Mouse (Mus musculus) hindbrain, embryonic 12.5 days (tissue): ENCODE measurements around the gene Snap25. TPM values are rescaled to one million over a fixed set of nuclear protein-coding genes. Genes with fewer than 3 reads are reported as not detected.

ENCODE experiments used
- ATAC-seq: fragments of 200-750 bp; cut with Nextera tagmentation; 2 replicates; pipeline ENCODE4 v1.8.0; 2017; ENCODE audit warnings: moderate TSS enrichment; ENCODE audit not compliant: low FRiP score
- H3K27ac ChIP-seq: fragments of 300-500 bp; sonication (generic); 2 replicates; pipeline ENCODE4 v1.5.1; 2016; ENCODE audit warnings: mild to moderate bottlenecking
- H3K27me3 ChIP-seq: fragments of 300-500 bp; sonication (generic); 2 replicates; pipeline ENCODE4 v1.6.1; 2016; ENCODE audit warnings: mild to moderate bottlenecking
- H3K36me3 ChIP-seq: fragments of 300-500 bp; sonication (generic); 2 replicates; pipeline ENCODE4 v1.6.1; 2016; ENCODE audit warnings: mild to moderate bottlenecking
- H3K4me1 ChIP-seq: fragments of 300-500 bp; sonication (generic); 2 replicates; pipeline ENCODE4 v1.6.1; 2016
- H3K4me2 ChIP-seq: fragments of 300-500 bp; sonication (generic); replicated peaks from 2 replicates; pipeline ENCODE4 v1.6.1; 2016; ENCODE audit warnings: mild to moderate bottlenecking
- H3K4me3 ChIP-seq: fragments of 300-500 bp; sonication (generic); 2 replicates; pipeline ENCODE4 v1.5.1; 2016; ENCODE audit warnings: mild to moderate bottlenecking
- H3K9ac ChIP-seq: fragments of 300-500 bp; sonication (generic); 2 replicates; pipeline ENCODE4 v1.6.1; 2016; ENCODE audit warnings: mild to moderate bottlenecking, moderate library complexity
- H3K9me3 ChIP-seq: fragments of 300-500 bp; sonication (generic); replicated peaks from 2 replicates; pipeline ENCODE4 v1.6.1; 2016; ENCODE audit warnings: mild to moderate bottlenecking
- WGBS: fragments of 180-500 bp; shearing (Covaris S2); methylation state at CpG from one replicate; pipeline ENCODE4 v1.1.7; 2016; 5-methylcytosine and 5-hydroxymethylcytosine counted together
- polyA plus RNA-seq: library from polyadenylated mRNA; unstranded; fragments of >200 nt; fragmentation: Nextera tagmentation; extraction: Ambion mirVana; gene quantifications from 2 replicates; pipeline ENCODE4 v1.2.1, GENCODE M21; 2016

Gene Snap25
- polyA plus RNA-seq, 1 experiment from 2014 or later = 56.9 TPM

GRCm38 (mm10) chr2:136788379-136788778, 75.1 kb downstream of the Snap25 start:
- no peak overlapping the region for H3K4me3 ChIP-seq
- no peak overlapping the region for H3K4me2 ChIP-seq
- H3K27ac ChIP-seq = no peak overlapping the region
- ATAC-seq = no peak
- H3K36me3 ChIP-seq = no peaks in the 10 kb centered on the region
- 72% methylated on average over 4 of the region's 4 CpGs for WGBS
- H3K9ac ChIP-seq = no peak overlapping the region
- H3K27me3 ChIP-seq = no peaks in the 10 kb centered on the region
- H3K9me3 ChIP-seq = no peaks in the 10 kb centered on the region
- no peaks in the 10 kb centered on the region for H3K4me1 ChIP-seq

GRCm38 (mm10) chr2:136796518-136796917, 83.3 kb downstream of the Snap25 start:
- Histone ChIP-seq H3K9ac (no peak overlapping the region), H3K9me3 (no peaks in the 10 kb centered on the region), H3K4me3 (no peak overlapping the region), H3K4me1 (no peaks in the 10 kb centered on the region), H3K4me2 (no peak overlapping the region), H3K36me3 (no peaks in the 10 kb centered on the region), H3K27ac (no peak overlapping the region), H3K27me3 (no peaks in the 10 kb centered on the region)
- 84% methylated on average over 1 of the region's 1 CpGs for WGBS
- ATAC-seq = no peak

GRCm38 (mm10) chr2:136798887-136799430, 85.7 kb downstream of the Snap25 start:
- Histone ChIP-seq H3K27me3 (no peaks in the 10 kb centered on the region), H3K9me3 (no peaks in the 10 kb centered on the region), H3K4me2 (no peak overlapping the region), H3K4me1 (no peaks in the 10 kb centered on the region), H3K27ac (no peak overlapping the region), H3K36me3 (no peaks in the 10 kb centered on the region), H3K4me3 (no peak overlapping the region), H3K9ac (no peak overlapping the region)
- 80% methylated on average over 2 of the region's 2 CpGs for WGBS
- no peak for ATAC-seq

- Histone ChIP-seq H3K36me3 (no peaks in the 10 kb centered on the region), H3K4me2 (no peak overlapping the region)
- no peak for ATAC-seq
Observed at GRCm38 (mm10) chr2:136801102-136801501, 87.8 kb downstream of the Snap25 start.

GRCm38 (mm10) chr2:136802076-136802475, 88.8 kb downstream of the Snap25 start:
- H3K9me3 ChIP-seq = no peaks in the 10 kb centered on the region
- H3K4me3 ChIP-seq = no peak overlapping the region
- 81% methylated on average over 3 of the region's 3 CpGs for WGBS
- H3K27me3 ChIP-seq = no peaks in the 10 kb centered on the region
- H3K36me3 ChIP-seq = no peaks in the 10 kb centered on the region
- no peaks in the 10 kb centered on the region for H3K4me1 ChIP-seq
- no peak overlapping the region for H3K27ac ChIP-seq
- no peak overlapping the region for H3K9ac ChIP-seq
- H3K4me2 ChIP-seq = no peak overlapping the region
- no peak for ATAC-seq

More at GRCm38 (mm10) chr2:136801102-136801501, 87.8 kb downstream of the Snap25 start:
- Histone ChIP-seq H3K4me3 (no peak overlapping the region), H3K27ac (no peak overlapping the region), H3K27me3 (no peaks in the 10 kb centered on the region), H3K9ac (no peak overlapping the region), H3K4me1 (no peaks in the 10 kb centered on the region), H3K9me3 (no peaks in the 10 kb centered on the region)

- WGBS = 89% methylated on average over 7 of the region's 7 CpGs
- no peak overlapping the region for H3K27ac ChIP-seq
- ATAC-seq = no peak
- no peak overlapping the region for H3K4me3 ChIP-seq
- no peak overlapping the region for H3K4me2 ChIP-seq
- no peaks in the 10 kb centered on the region for H3K9me3 ChIP-seq
- no peaks in the 10 kb centered on the region for H3K27me3 ChIP-seq
- no peak overlapping the region for H3K9ac ChIP-seq
- no peaks in the 10 kb centered on the region for H3K36me3 ChIP-seq
- H3K4me1 ChIP-seq = no peaks in the 10 kb centered on the region
Observed at GRCm38 (mm10) chr2:136803142-136803541, 89.9 kb downstream of the Snap25 start.

- H3K9me3 ChIP-seq = no peaks in the 10 kb centered on the region
- no peaks in the 10 kb centered on the region for H3K4me1 ChIP-seq
- H3K27ac ChIP-seq = no peak overlapping the region
- no peaks in the 10 kb centered on the region for H3K27me3 ChIP-seq
- no peak overlapping the region for H3K9ac ChIP-seq
- H3K36me3 ChIP-seq = no peaks in the 10 kb centered on the region
- H3K4me2 ChIP-seq = no peak overlapping the region
- no peak for ATAC-seq
- WGBS = 72% methylated on average over 8 of the region's 8 CpGs
- H3K4me3 ChIP-seq = no peak overlapping the region
Observed at GRCm38 (mm10) chr2:136807992-136808726, 94.9 kb downstream of the Snap25 start.

- Histone ChIP-seq H3K27me3 (no peaks in the 10 kb centered on the region), H3K27ac (no peak overlapping the region), H3K9me3 (no peaks in the 10 kb centered on the region), H3K4me3 (no peak overlapping the region), H3K4me1 (no peaks in the 10 kb centered on the region), H3K36me3 (no peaks in the 10 kb centered on the region), H3K9ac (no peak overlapping the region), H3K4me2 (no peak overlapping the region)
- no peak for ATAC-seq
- 88% methylated on average over 1 of the region's 1 CpGs for WGBS
Observed at GRCm38 (mm10) chr2:136811331-136811730, 98.1 kb downstream of the Snap25 start.

- no peak overlapping the region for H3K4me2 ChIP-seq
- no peaks in the 10 kb centered on the region for H3K27me3 ChIP-seq
- H3K4me3 ChIP-seq = no peak overlapping the region
- no peak overlapping the region for H3K9ac ChIP-seq
- ATAC-seq = no peak
- no peaks in the 10 kb centered on the region for H3K9me3 ChIP-seq
- H3K36me3 ChIP-seq = no peaks in the 10 kb centered on the region
- 80% methylated on average over 9 of the region's 9 CpGs for WGBS
- no peaks in the 10 kb centered on the region for H3K4me1 ChIP-seq
- no peak overlapping the region for H3K27ac ChIP-seq
Observed at GRCm38 (mm10) chr2:136816717-136817400, 103.6 kb downstream of the Snap25 start.

- Histone ChIP-seq H3K27ac (no peak overlapping the region), H3K9me3 (no peaks in the 10 kb centered on the region), H3K36me3 (no peaks in the 10 kb centered on the region), H3K4me1 (0 out of 2 replicates have a peak, but pooled peaks cover 3% of the 10 kb centered on the region), H3K9ac (no peak overlapping the region), H3K4me3 (no peak overlapping the region), H3K4me2 (no peak overlapping the region), H3K27me3 (no peaks in the 10 kb centered on the region)
- ATAC-seq = no peak
- WGBS = 59% methylated on average over 5 of the region's 5 CpGs
Observed at GRCm38 (mm10) chr2:136823751-136824716, 110.8 kb downstream of the Snap25 start.

- no peak overlapping the region for H3K9ac ChIP-seq
- no peaks in the 10 kb centered on the region for H3K9me3 ChIP-seq
- 0 out of 2 replicates have a peak, but pooled peaks cover 3% of the 10 kb centered on the region for H3K4me1 ChIP-seq
- H3K36me3 ChIP-seq = no peaks in the 10 kb centered on the region
- H3K4me2 ChIP-seq = no peak overlapping the region
- WGBS = 88% methylated on average over 4 of the region's 4 CpGs
- no peak for ATAC-seq
- H3K27ac ChIP-seq = no peak overlapping the region
- H3K4me3 ChIP-seq = no peak overlapping the region
- H3K27me3 ChIP-seq = no peaks in the 10 kb centered on the region
Observed at GRCm38 (mm10) chr2:136827612-136828011, 114.4 kb downstream of the Snap25 start.
